Mouse (Mus musculus) limb, embryonic 10.5 days (tissue): ENCODE results near the gene Nkx6-2. TPM values are rescaled to one million over a fixed set of nuclear protein-coding genes. Genes with fewer than 3 reads are reported as not detected.
A peak's percentile ranks its signal among the peaks of the same experiment; 100 is the strongest.

ENCODE experiments used
- DNase-seq: peaks from one replicate; pipeline ENCODE4 v3.0.0-alpha.2; 2017; ENCODE audit warnings: low spot score
- H3K27ac ChIP-seq: fragments of 300-500 bp; sonication (generic); 2 replicates; pipeline ENCODE4 v1.5.1; 2016; ENCODE audit warnings: mild to moderate bottlenecking
- H3K27me3 ChIP-seq: fragments of 300-500 bp; sonication (generic); 2 replicates; pipeline ENCODE4 v1.6.1; 2016; ENCODE audit warnings: low read depth, mild to moderate bottlenecking; ENCODE audit not compliant: poor library complexity, severe bottlenecking
- H3K36me3 ChIP-seq: fragments of 300-500 bp; sonication (generic); 2 replicates; pipeline ENCODE4 v1.6.1; 2016; ENCODE audit warnings: mild to moderate bottlenecking, moderate library complexity
- H3K4me1 ChIP-seq: fragments of 300-500 bp; sonication (generic); 2 replicates; pipeline ENCODE4 v1.6.1; 2016
- H3K4me3 ChIP-seq: fragments of 300-500 bp; sonication (generic); 2 replicates; pipeline ENCODE4 v1.5.1; 2016; ENCODE audit warnings: mild to moderate bottlenecking, moderate library complexity
- H3K9me3 ChIP-seq: fragments of 300-500 bp; sonication (generic); replicated peaks from 2 replicates; pipeline ENCODE4 v1.6.1; 2016; ENCODE audit warnings: mild to moderate bottlenecking
- WGBS: fragments of 180-500 bp; shearing (Covaris S2); methylation state at CpG from one replicate; pipeline ENCODE4 v1.1.7; 2016; 5-methylcytosine and 5-hydroxymethylcytosine counted together
- polyA plus RNA-seq: library from polyadenylated mRNA; unstranded; fragments of >200 nt; fragmentation: Nextera tagmentation; extraction: Ambion mirVana; gene quantifications from 2 replicates; pipeline ENCODE4 v1.2.1, GENCODE M21; 2016

Nkx6-2 gene
- polyA plus RNA-seq, 1 experiment from 2014 or later, result not detected

- WGBS, result 11% methylated on average over 17 of the region's 17 CpGs
- Histone ChIP-seq H3K27me3 (peaks cover 100% of the 10 kb centered on the region), H3K27ac (no peak overlapping the region), H3K4me3 (peak overlapping the region; percentile 50; the same call in 1 of the 2 replicates), H3K4me1 (peaks cover 49% of the 10 kb centered on the region), H3K9me3 (no peaks in the 10 kb centered on the region), H3K36me3 (no peaks in the 10 kb centered on the region)
- peak; percentile 41 for DNase-seq
These were observed 619 bp upstream of the Nkx6-2 start for GRCm38 (mm10) chr7:139583094-139583737.

GRCm38 (mm10) chr7:139581801-139582571 lies 611 bp downstream of the Nkx6-2 start:
- peak; percentile 68 for DNase-seq
- under 1% methylated on average over 82 of the region's 82 CpGs for WGBS
- H3K4me1 ChIP-seq, result peaks cover 43% of the 10 kb centered on the region

GRCm38 (mm10) chr7:139580851-139581775 lies 1.5 kb downstream of the Nkx6-2 start:
- no peaks in the 10 kb centered on the region for H3K9me3 ChIP-seq
- peaks cover 100% of the 10 kb centered on the region for H3K27me3 ChIP-seq
- H3K27ac ChIP-seq, result no peak overlapping the region
- peak; percentile 64 for DNase-seq
- H3K4me1 ChIP-seq, result peaks cover 43% of the 10 kb centered on the region
- no peaks in the 10 kb centered on the region for H3K36me3 ChIP-seq
- H3K4me3 ChIP-seq, result peak overlapping the region; percentile 50
- 2% methylated on average over 78 of the region's 78 CpGs for WGBS

More at GRCm38 (mm10) chr7:139581801-139582571, 611 bp downstream of the Nkx6-2 start:
- H3K27ac ChIP-seq, result no peak overlapping the region
- peaks cover 100% of the 10 kb centered on the region for H3K27me3 ChIP-seq
- H3K36me3 ChIP-seq, result no peaks in the 10 kb centered on the region
- H3K4me3 ChIP-seq, result peak overlapping the region; percentile 50
- no peaks in the 10 kb centered on the region for H3K9me3 ChIP-seq

- Histone ChIP-seq H3K4me3 (no peak overlapping the region), H3K4me1 (peaks cover 32% of the 10 kb centered on the region), H3K27ac (no peak overlapping the region), H3K36me3 (no peaks in the 10 kb centered on the region), H3K27me3 (peaks cover 100% of the 10 kb centered on the region), H3K9me3 (no peaks in the 10 kb centered on the region)
- WGBS, result 51% methylated on average over 21 of the region's 21 CpGs
- no peak for DNase-seq
These were observed 3.2 kb downstream of the Nkx6-2 start for GRCm38 (mm10) chr7:139579261-139579905.

GRCm38 (mm10) chr7:139576064-139576686 lies 6.4 kb downstream of the Nkx6-2 start:
- WGBS, result 78% methylated on average over 16 of the region's 16 CpGs
- DNase-seq, result no peak
- no peak overlapping the region for H3K4me3 ChIP-seq
- H3K27me3 ChIP-seq, result peaks cover 78% of the 10 kb centered on the region
- no peaks in the 10 kb centered on the region for H3K9me3 ChIP-seq
- no peaks in the 10 kb centered on the region for H3K36me3 ChIP-seq
- peaks cover 5% of the 10 kb centered on the region for H3K4me1 ChIP-seq
- H3K27ac ChIP-seq, result no peak overlapping the region

GRCm38 (mm10) chr7:139572665-139573064 lies 9.9 kb downstream of the Nkx6-2 start:
- Histone ChIP-seq H3K36me3 (no peaks in the 10 kb centered on the region), H3K4me1 (no peaks in the 10 kb centered on the region), H3K9me3 (no peaks in the 10 kb centered on the region), H3K27me3 (peaks cover 46% of the 10 kb centered on the region), H3K4me3 (no peak overlapping the region), H3K27ac (no peak overlapping the region)
- DNase-seq, result no peak
- 82% methylated on average over 3 of the region's 3 CpGs for WGBS

GRCm38 (mm10) chr7:139570788-139571187 lies 11.8 kb downstream of the Nkx6-2 start:
- Histone ChIP-seq H3K4me3 (no peak overlapping the region), H3K27me3 (peaks cover 27% of the 10 kb centered on the region), H3K27ac (no peak overlapping the region), H3K9me3 (no peaks in the 10 kb centered on the region), H3K36me3 (no peaks in the 10 kb centered on the region), H3K4me1 (no peaks in the 10 kb centered on the region)
- WGBS, result 90% methylated on average over 5 of the region's 5 CpGs
- DNase-seq, result no peak

- Histone ChIP-seq H3K27ac (no peak overlapping the region), H3K4me3 (no peak overlapping the region), H3K36me3 (no peaks in the 10 kb centered on the region), H3K9me3 (no peaks in the 10 kb centered on the region), H3K4me1 (no peaks in the 10 kb centered on the region), H3K27me3 (0 out of 2 replicates have a peak, but pooled peaks cover 4% of the 10 kb centered on the region)
- no peak for DNase-seq
- WGBS, result 74% methylated on average over 8 of the region's 8 CpGs
These were observed 16.1 kb downstream of the Nkx6-2 start for GRCm38 (mm10) chr7:139566533-139566932.

GRCm38 (mm10) chr7:139565998-139566397 lies 16.6 kb downstream of the Nkx6-2 start:
- Histone ChIP-seq H3K4me1 (no peaks in the 10 kb centered on the region), H3K9me3 (no peaks in the 10 kb centered on the region), H3K27me3 (0 out of 2 replicates have a peak, but pooled peaks cover 2% of the 10 kb centered on the region), H3K4me3 (no peak overlapping the region), H3K27ac (no peak overlapping the region), H3K36me3 (no peaks in the 10 kb centered on the region)
- 85% methylated on average over 6 of the region's 6 CpGs for WGBS
- DNase-seq, result no peak

- Histone ChIP-seq H3K4me3 (no peak overlapping the region), H3K4me1 (no peaks in the 10 kb centered on the region), H3K27ac (no peak overlapping the region), H3K36me3 (no peaks in the 10 kb centered on the region), H3K27me3 (no peaks in the 10 kb centered on the region), H3K9me3 (no peaks in the 10 kb centered on the region)
- DNase-seq, result no peak
- WGBS, result 88% methylated on average over 2 of the region's 2 CpGs
These were observed 18.4 kb downstream of the Nkx6-2 start for GRCm38 (mm10) chr7:139564161-139564560.

- Histone ChIP-seq H3K27ac (no peak overlapping the region), H3K36me3 (no peaks in the 10 kb centered on the region), H3K27me3 (no peaks in the 10 kb centered on the region), H3K9me3 (no peaks in the 10 kb centered on the region), H3K4me3 (no peak overlapping the region), H3K4me1 (no peaks in the 10 kb centered on the region)
- 82% methylated on average over 4 of the region's 4 CpGs for WGBS
- DNase-seq, result no peak
These were observed 19.2 kb downstream of the Nkx6-2 start for GRCm38 (mm10) chr7:139563425-139563824.

GRCm38 (mm10) chr7:139559659-139560058 lies 22.9 kb downstream of the Nkx6-2 start:
- H3K4me3 ChIP-seq, result no peak overlapping the region
- no peak for DNase-seq
- H3K36me3 ChIP-seq, result no peaks in the 10 kb centered on the region
- no peaks in the 10 kb centered on the region for H3K4me1 ChIP-seq
- H3K27me3 ChIP-seq, result no peaks in the 10 kb centered on the region
- H3K9me3 ChIP-seq, result no peaks in the 10 kb centered on the region
- WGBS, result 91% methylated on average over 10 of the region's 10 CpGs
- no peak overlapping the region for H3K27ac ChIP-seq
